Mouse (Mus musculus): ENCODE measurements at regions not wholly inside any gene's neighbourhood (a gene's known extent, or its start where the extent isn't known, plus 50 kb on each side); places are given as distances from the start of the nearest gene placed in this dataset.

- no peak for DNase-seq (ENCODE audit: low read depth, low spot score)
Observed at GRCm38 (mm10) chr3:132479275-132479674, 150.3 kb upstream of the Gimd1 start.

- DNase-seq (ENCODE audit: low read depth, low spot score): no peak
Observed at GRCm38 (mm10) chr3:132484814-132485213, 144.8 kb upstream of the Gimd1 start.

GRCm38 (mm10) chr3:132485553-132485952, 144.1 kb upstream of the Gimd1 start:
- DNase-seq (ENCODE audit: low read depth, low spot score): no peak

GRCm38 (mm10) chr3:132506095-132506494, 123.5 kb upstream of the Gimd1 start:
- DNase-seq (ENCODE audit: low read depth, low spot score): peak; percentile 3

- DNase-seq (ENCODE audit: low read depth, low spot score): no peak
Observed at GRCm38 (mm10) chr3:132510240-132510639, 119.4 kb upstream of the Gimd1 start.

GRCm38 (mm10) chr3:132512526-132513102, 117.0 kb upstream of the Gimd1 start:
- DNase-seq (ENCODE audit: low read depth, low spot score): no peak

- no peak for DNase-seq (ENCODE audit: low read depth, low spot score)
Observed at GRCm38 (mm10) chr3:132533323-132533904, 96.2 kb upstream of the Gimd1 start.

- no peak for DNase-seq (ENCODE audit: low read depth, low spot score)
Observed at GRCm38 (mm10) chr3:132539780-132540658, 89.6 kb upstream of the Gimd1 start.

- no peak for DNase-seq (ENCODE audit: low read depth, low spot score)
Observed at GRCm38 (mm10) chr3:132551238-132551808, 78.3 kb upstream of the Gimd1 start.

GRCm38 (mm10) chr3:132565755-132566154, 63.9 kb upstream of the Gimd1 start:
- no peak for DNase-seq (ENCODE audit: low read depth, low spot score)

GRCm38 (mm10) chr3:132566301-132566700, 63.3 kb upstream of the Gimd1 start:
- DNase-seq (ENCODE audit: low read depth, low spot score): no peak

Measured in skeletal muscle tissue, adult 2 months (tissue).